Mouse (Mus musculus) heart, postnatal 0 days (tissue): ENCODE results near the gene Srebf1.

Source experiments
- CTCF ChIP-seq: IDR thresholded peaks from 2 replicates; pipeline ENCODE4 v1.5.1; 2016; ENCODE audit warnings: antibody characterized with exemption, control low read depth, low read depth
- EP300 ChIP-seq: IDR thresholded peaks from 2 replicates; pipeline ENCODE4 v1.6.1; 2016; ENCODE audit warnings: antibody characterized with exemption, low read depth

DNA sequence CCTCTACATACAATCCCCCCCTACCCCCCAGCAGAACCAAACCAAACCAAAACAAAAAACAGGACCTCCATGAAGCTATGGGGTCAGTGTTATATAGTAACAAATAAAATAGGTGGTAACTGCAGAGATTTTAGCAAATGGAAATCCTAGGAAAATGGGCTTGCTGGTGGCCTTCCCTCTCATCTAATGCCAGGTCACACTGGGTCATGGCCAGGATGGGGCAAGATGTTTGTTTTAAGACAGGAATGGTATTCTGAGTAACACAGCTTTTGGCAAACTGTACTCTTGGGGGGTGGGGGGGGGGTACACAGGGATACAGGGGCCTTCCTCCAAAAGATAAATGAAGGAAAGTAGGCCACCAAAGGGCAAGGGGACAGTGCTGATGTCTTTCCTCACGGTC is 59.8 kb downstream of the Srebf1 start:
- TF ChIP-seq CTCF, result no peak
- TF ChIP-seq EP300, result no peak
